ENCODE assay signal across 18 mouse cellular contexts in the genomic region with DNA sequence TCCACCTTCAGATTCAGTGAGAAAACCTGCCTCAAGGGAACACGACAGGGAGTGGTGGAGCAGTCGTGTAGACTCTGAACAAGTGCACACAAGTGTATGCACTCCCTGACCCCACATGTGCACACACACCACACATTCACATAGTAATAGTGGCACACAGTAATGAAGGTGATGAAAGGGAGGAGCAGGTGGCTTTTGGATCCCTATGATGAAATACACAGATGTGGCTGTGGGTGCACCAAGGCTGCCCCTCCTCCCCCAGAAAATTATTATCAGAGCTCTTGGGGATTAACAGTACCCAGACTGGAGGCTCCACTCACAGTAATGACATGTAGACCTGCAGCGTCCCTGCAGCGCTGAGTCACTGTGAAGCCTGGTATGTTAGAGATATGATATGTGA. TPM values are rescaled to one million over a fixed set of nuclear protein-coding genes. Genes with fewer than 3 reads are reported as not detected.
DNase-seq lines count a peak whose midpoint lies in the region; ATAC-seq and TF ChIP-seq lines count a peak whose summit lies in the region.
"Had no signal": no experiment of that assay in that cellular context is flagged by ENCODE, and none has a peak within 500 bp of the region (broad histone marks: within the 10 kb centered on the region; RNA-seq: fewer than 3 reads in every experiment).

No protein-coding gene starts in this region.

- H3K4me3 ChIP-seq in heart, embryonic 13.5 days = no peak overlapping the region
- H3K4me3 ChIP-seq in heart, postnatal 0 days (ENCODE audit: low read depth, low read length) = no peak overlapping the region
- no peak overlapping the region for H3K4me3 ChIP-seq in heart, embryonic 12.5 days
- H3K4me3 ChIP-seq in stomach, embryonic 15.5 days (replicated peaks) = no peak overlapping the region
- H3K4me3 ChIP-seq: embryonic facial prominence, embryonic 12.5 days; forebrain, embryonic 15.5 days; hindbrain, embryonic 15.5 days had no signal

- H3K36me3 ChIP-seq in heart, embryonic 13.5 days = no peaks in the 10 kb centered on the region
- H3K36me3 ChIP-seq in heart, postnatal 0 days (replicated peaks; ENCODE audit: control insufficient read depth, insufficient read depth, low read length) = no peaks in the 10 kb centered on the region
- H3K36me3 ChIP-seq in heart, embryonic 12.5 days = no peaks in the 10 kb centered on the region
- no peaks in the 10 kb centered on the region for H3K36me3 ChIP-seq in stomach, embryonic 15.5 days
- H3K36me3 ChIP-seq: embryonic facial prominence, embryonic 12.5 days; forebrain, embryonic 15.5 days; G1E; hindbrain, embryonic 15.5 days had no signal

- H3K4me2 ChIP-seq in heart, embryonic 13.5 days = no peak overlapping the region
- H3K4me2 ChIP-seq in heart, postnatal 0 days (ENCODE audit: low read depth, low read length) = no peak overlapping the region
- H3K4me2 ChIP-seq in heart, embryonic 12.5 days = no peak overlapping the region
- H3K4me2 ChIP-seq in stomach, embryonic 15.5 days = no peak overlapping the region
- H3K4me2 ChIP-seq: embryonic facial prominence, embryonic 12.5 days; forebrain, embryonic 15.5 days; hindbrain, embryonic 15.5 days had no signal

- H3K27ac ChIP-seq in heart, embryonic 13.5 days (replicated peaks) = peak overlapping the region; percentile 86
- H3K27ac ChIP-seq in heart, postnatal 0 days (ENCODE audit: low read depth) = peak overlapping the region; percentile 94
- no peak overlapping the region for H3K27ac ChIP-seq in heart, embryonic 12.5 days (ENCODE audit: poor library complexity, severe bottlenecking)
- no peak overlapping the region for H3K27ac ChIP-seq in stomach, embryonic 15.5 days
- H3K27ac ChIP-seq: embryonic facial prominence, embryonic 12.5 days; forebrain, embryonic 15.5 days; hindbrain, embryonic 15.5 days had no signal

- 53% methylated on average over 4 of the region's 4 CpGs for WGBS in heart, embryonic 13.5 days
- 58% methylated on average over 4 of the region's 4 CpGs for WGBS in heart, postnatal 0 days
- 59% methylated on average over 4 of the region's 4 CpGs for WGBS in heart, embryonic 12.5 days
- 80% methylated on average over 4 of the region's 4 CpGs for WGBS in stomach, embryonic 15.5 days

- no peak overlapping the region for H3K9ac ChIP-seq in heart, embryonic 13.5 days
- no peak overlapping the region for H3K9ac ChIP-seq in heart, postnatal 0 days (replicated peaks; ENCODE audit: low read depth, low read length)
- no peak overlapping the region for H3K9ac ChIP-seq in heart, embryonic 12.5 days
- no peak overlapping the region for H3K9ac ChIP-seq in stomach, embryonic 15.5 days
- H3K9ac ChIP-seq: embryonic facial prominence, embryonic 12.5 days; forebrain, embryonic 15.5 days; hindbrain, embryonic 15.5 days had no signal

- ATAC-seq in heart, embryonic 13.5 days (ENCODE audit: extremely low read depth, insufficient number of reproducible peaks, low FRiP score, low TSS enrichment) = no peak
- ATAC-seq in heart, postnatal 0 days (ENCODE audit: insufficient read depth, low read depth) = no peak
- no peak for ATAC-seq in heart, embryonic 12.5 days (ENCODE audit: insufficient number of reproducible peaks, low FRiP score)
- ATAC-seq in stomach, embryonic 15.5 days (ENCODE audit: insufficient read depth, low FRiP score, low read depth) = peak; percentile 36; the same call in 1 of the 2 replicates
- ATAC-seq: CD4-positive, CD25-positive, alpha-beta regulatory T cell, adult 4 months; forebrain, embryonic 15.5 days; intestine, embryonic 16.5 days had no signal

- TF ChIP-seq CTCF in heart, postnatal 0 days (IDR thresholded peaks at IDR 0.05; ENCODE audit: low read depth) = no peak

- DNase-seq in heart, adult 9 months (ENCODE audit: low spot score in 2 of 2) = no peak
- no peak for DNase-seq in heart, postnatal 0 days (ENCODE audit: low spot score)
- DNase-seq in adrenal gland, adult 18-20 months (ENCODE audit: low spot score in 2 of 2) = no peak
- DNase-seq in layer of hippocampus, adult 9-11 months = no peak
- DNase-seq: adrenal gland, postnatal 10 days; cerebellum, adult 11 months; cerebellum, adult 8-10 months; gastrocnemius, postnatal 10 days; kidney, adult 2 months had no signal

- H3K4me1 ChIP-seq in heart, embryonic 13.5 days = peaks cover 74% of the 10 kb centered on the region
- peaks cover 67% of the 10 kb centered on the region for H3K4me1 ChIP-seq in heart, postnatal 0 days (ENCODE audit: control insufficient read depth, insufficient read depth)
- H3K4me1 ChIP-seq in heart, embryonic 12.5 days (replicated peaks) = peaks cover 68% of the 10 kb centered on the region
- peaks cover 10% of the 10 kb centered on the region for H3K4me1 ChIP-seq in stomach, embryonic 15.5 days

- no peaks in the 10 kb centered on the region for H3K9me3 ChIP-seq in heart, embryonic 13.5 days
- H3K9me3 ChIP-seq in heart, postnatal 0 days (replicated peaks; ENCODE audit: control insufficient read depth, low read length) = no peaks in the 10 kb centered on the region
- no peaks in the 10 kb centered on the region for H3K9me3 ChIP-seq in heart, embryonic 12.5 days (replicated peaks)
- no peaks in the 10 kb centered on the region for H3K9me3 ChIP-seq in stomach, embryonic 15.5 days
- H3K9me3 ChIP-seq: embryonic facial prominence, embryonic 12.5 days; forebrain, embryonic 15.5 days; hindbrain, embryonic 15.5 days had no signal

- H3K27me3 ChIP-seq in heart, embryonic 13.5 days (replicated peaks) = no peaks in the 10 kb centered on the region; the same call in 1 of the 2 replicates
- no peaks in the 10 kb centered on the region for H3K27me3 ChIP-seq in heart, postnatal 0 days (ENCODE audit: control insufficient read depth, insufficient read depth, low read length)
- H3K27me3 ChIP-seq in heart, embryonic 12.5 days (replicated peaks) = no peaks in the 10 kb centered on the region
- peaks cover 11% of the 10 kb centered on the region; the same call in 1 of the 2 replicates for H3K27me3 ChIP-seq in stomach, embryonic 15.5 days (replicated peaks)
- H3K27me3 ChIP-seq: forebrain, embryonic 15.5 days; hindbrain, embryonic 15.5 days had no signal

- TF ChIP-seq EP300 in heart, postnatal 0 days (IDR thresholded peaks at IDR 0.05; ENCODE audit: low read depth) = no peak

RNA-seq across cellular contexts. Expression of a gene that starts 5.6 kb away (rescaled TPM):
- polyA plus RNA-seq in heart, embryonic 13.5 days (2015; fragmentation: Nextera tagmentation; extraction: Ambion mirVana) = 50.0 and 52.0 TPM in 2 replicates
- total RNA-seq in heart, postnatal 0 days (2014; rRNA removed; ENCODE audit: low replicate concordance) = 109 and 126 TPM in 2 replicates
- polyA plus RNA-seq in heart, postnatal 0 days (2015; fragmentation: Nextera tagmentation; extraction: Ambion mirVana) = 136 TPM in 2 replicates
- polyA plus RNA-seq in heart, embryonic 12.5 days (2016; fragmentation: Nextera tagmentation; extraction: Ambion mirVana) = 44.4 and 46.6 TPM in 2 replicates
- polyA plus RNA-seq in stomach, embryonic 15.5 days (2015; fragmentation: Nextera tagmentation; extraction: Ambion mirVana) = 8.3 and 12.1 TPM in 2 replicates
- 10 to 100 TPM in 1 of 2 experiments, 1 to 10 TPM in 1; 5.9 to 12.6 TPM for total RNA-seq in adrenal gland, adult 18-20 months (2021)
- polyA plus RNA-seq: G1E had no signal

Comparison
In these comparisons a context has a peak if more than half of its experiments do, and no peak if none do; other contexts are left out.
1. H3K27ac ChIP-seq: peak in heart, embryonic 13.5 days (single experiment) and heart, postnatal 0 days (single experiment); none in heart, embryonic 12.5 days (single experiment) and stomach, embryonic 15.5 days (single experiment).